Mouse (Mus musculus): Measurements from ENCODE around the gene Fkbp2. TPM values are rescaled to one million over a fixed set of nuclear protein-coding genes. Genes with fewer than 3 reads are reported as not detected.
"Not testable (repeated sequence)": the region's sequence is repeated elsewhere in the genome, so short reads cannot be mapped to it uniquely, and the experiment has no call there.

Gene Fkbp2
- total and polyA plus RNA-seq, 2 experiments from 2014 or later: 8.3 to 169 TPM

DNA sequence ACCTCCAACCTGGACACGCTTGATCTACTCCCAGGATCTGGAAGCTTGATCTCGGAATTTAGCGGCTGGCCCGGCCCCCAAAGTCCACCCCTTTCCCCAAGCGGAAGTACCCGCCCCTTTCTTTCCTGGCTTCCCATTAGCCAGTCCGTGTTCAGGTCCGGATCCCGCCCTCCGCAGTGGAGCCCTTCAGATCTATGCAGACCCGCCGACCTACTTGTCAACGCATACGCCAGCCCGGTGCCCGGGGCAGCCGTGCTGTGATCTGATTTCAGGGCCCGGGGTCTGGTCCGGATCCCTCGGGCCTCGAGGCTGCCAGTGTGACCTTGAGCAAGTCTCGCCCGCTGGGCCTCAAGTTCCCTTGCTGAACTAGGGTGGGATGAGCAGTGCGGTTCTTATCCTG lies 15.7 kb upstream of the Fkbp2 start, which contains the start of the genes Nudt22 and Trpt1:
Nudt22 (minus strand) TSS at position 112 of the 400 bp plus-strand sequence.
Trpt1 (plus strand) TSS at position 126 of the 400 bp plus-strand sequence.
- WGBS: 1% methylated on average over 24 of the region's 24 CpGs
- H3K4me1 ChIP-seq (ENCODE audit: insufficient read depth, low read length): peaks cover 18% of the 10 kb centered on the region
- ATAC-seq: peak; percentile 77

DNA sequence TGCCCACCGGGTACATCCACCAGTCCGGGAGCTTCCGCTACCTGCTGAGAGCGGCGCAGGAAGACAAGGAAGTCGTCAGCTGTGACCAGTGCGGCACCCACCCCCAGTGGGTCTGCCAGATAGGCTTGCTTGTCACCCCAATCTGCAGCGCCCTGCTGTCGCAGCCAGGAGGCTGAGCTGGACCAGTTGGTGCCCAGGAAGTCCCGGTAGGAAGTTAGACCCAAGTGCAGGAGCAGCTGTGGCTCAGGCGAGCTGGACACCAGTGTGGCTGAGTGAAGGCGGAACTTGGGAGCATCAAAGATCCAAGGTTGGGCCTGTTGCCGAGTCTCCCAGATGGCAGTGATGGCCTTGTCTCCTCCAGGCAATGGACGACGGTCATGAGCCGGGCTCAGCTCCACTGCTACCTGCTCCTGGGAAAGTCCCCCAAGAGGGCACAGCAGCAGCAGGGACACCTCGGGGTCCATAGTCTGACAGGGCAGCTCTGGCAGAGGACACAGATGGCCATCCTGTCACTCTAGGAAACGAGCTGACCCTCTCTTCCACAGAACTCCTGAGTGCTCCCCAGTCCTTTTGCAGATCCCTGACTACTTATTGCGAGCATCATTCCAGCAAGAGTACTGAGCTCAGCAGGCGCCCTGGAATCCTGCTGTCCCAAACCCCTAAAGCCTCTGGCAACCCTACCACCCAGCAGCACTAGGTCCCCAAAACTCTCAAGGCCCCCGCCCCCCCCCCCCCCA lies 15.1 kb upstream of the Fkbp2 start:
- peak overlapping the region; percentile 63 for H3K4me3 ChIP-seq (ENCODE audit: low read length)

More for the DNA sequence above, 15.7 kb upstream of the Fkbp2 start, which contains the start of the genes Nudt22 and Trpt1:
- Histone ChIP-seq H3K9ac (replicated peaks; ENCODE audit: low read length) (peak within 1 kb of the TSS; percentile 70), H3K27ac (peak within 1 kb of the TSS; percentile 75), H3K27me3 (ENCODE audit: insufficient read depth, low read length) (no peaks in the 10 kb centered on the region), H3K36me3 (ENCODE audit: insufficient read depth, low read length) (peaks cover 4% of the 10 kb centered on the region; the same call in 1 of the 2 replicates), H3K4me3 (ENCODE audit: low read length) (peak within 1 kb of the TSS; percentile 63), H3K4me2 (ENCODE audit: low read depth, low read length) (peak within 1 kb of the TSS; percentile 91), H3K9me3 (ENCODE audit: low read length) (no peaks in the 10 kb centered on the region)
- no peak for TF ChIP-seq CTCF (IDR thresholded peaks at IDR 0.05; ENCODE audit: low read depth)
- peak; percentile 90 for DNase-seq (ENCODE audit: low spot score)

DNA sequence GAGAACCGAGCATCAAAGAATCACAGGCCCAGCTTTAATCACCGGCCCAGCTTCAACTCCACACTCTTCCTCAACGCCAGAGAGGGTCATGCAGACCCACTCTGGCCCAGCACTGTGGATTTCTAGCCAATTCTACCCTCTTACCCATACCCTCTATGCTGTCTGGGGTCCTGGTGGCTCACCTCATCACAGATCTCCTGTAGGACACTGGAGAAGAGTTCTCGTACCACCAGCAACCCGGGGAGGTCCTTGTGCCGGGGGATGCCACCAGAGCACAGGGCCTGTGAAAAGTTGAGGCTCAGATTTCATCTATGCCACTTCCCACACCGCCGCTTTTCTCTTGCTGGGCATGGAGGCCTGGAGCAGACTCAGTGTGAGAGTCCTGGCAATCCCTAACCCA lies 14.2 kb upstream of the Fkbp2 start:
- H3K27ac ChIP-seq: no peak overlapping the region
- no peak overlapping the region for H3K9ac ChIP-seq (replicated peaks; ENCODE audit: low read length)
- no peak for DNase-seq (ENCODE audit: low spot score)
- peaks cover 18% of the 10 kb centered on the region for H3K4me1 ChIP-seq (ENCODE audit: insufficient read depth, low read length)
- ATAC-seq: no peak
- no peaks in the 10 kb centered on the region for H3K9me3 ChIP-seq (ENCODE audit: low read length)
- WGBS: 82% methylated on average over 8 of the region's 8 CpGs
- H3K27me3 ChIP-seq (ENCODE audit: insufficient read depth, low read length): no peaks in the 10 kb centered on the region
- no peak for TF ChIP-seq CTCF (IDR thresholded peaks at IDR 0.05; ENCODE audit: low read depth)
- no peak overlapping the region for H3K4me2 ChIP-seq (ENCODE audit: low read depth, low read length)
- no peak overlapping the region for H3K4me3 ChIP-seq (ENCODE audit: low read length)
- H3K36me3 ChIP-seq (ENCODE audit: insufficient read depth, low read length): peaks cover 4% of the 10 kb centered on the region; the same call in 1 of the 2 replicates

More for the DNA sequence above, 15.1 kb upstream of the Fkbp2 start:
- Histone ChIP-seq H3K4me1 (ENCODE audit: insufficient read depth, low read length) (peaks cover 18% of the 10 kb centered on the region), H3K36me3 (ENCODE audit: insufficient read depth, low read length) (peaks cover 4% of the 10 kb centered on the region; the same call in 1 of the 2 replicates), H3K4me2 (ENCODE audit: low read depth, low read length) (peak overlapping the region; percentile 91), H3K27me3 (ENCODE audit: insufficient read depth, low read length) (no peaks in the 10 kb centered on the region), H3K27ac (peak overlapping the region; percentile 54; the same call in 1 of the 2 replicates), H3K9me3 (ENCODE audit: low read length) (no peaks in the 10 kb centered on the region), H3K9ac (replicated peaks; ENCODE audit: low read length) (peak overlapping the region; percentile 70)
- 0 out of 2 replicates have a peak, but pooled peaks have one; percentile 10 for TF ChIP-seq CTCF (IDR thresholded peaks at IDR 0.05; ENCODE audit: low read depth)
- DNase-seq (ENCODE audit: low spot score): peak; percentile 13
- WGBS: 50% methylated on average over 20 of the region's 21 CpGs
- no peak for ATAC-seq

DNA sequence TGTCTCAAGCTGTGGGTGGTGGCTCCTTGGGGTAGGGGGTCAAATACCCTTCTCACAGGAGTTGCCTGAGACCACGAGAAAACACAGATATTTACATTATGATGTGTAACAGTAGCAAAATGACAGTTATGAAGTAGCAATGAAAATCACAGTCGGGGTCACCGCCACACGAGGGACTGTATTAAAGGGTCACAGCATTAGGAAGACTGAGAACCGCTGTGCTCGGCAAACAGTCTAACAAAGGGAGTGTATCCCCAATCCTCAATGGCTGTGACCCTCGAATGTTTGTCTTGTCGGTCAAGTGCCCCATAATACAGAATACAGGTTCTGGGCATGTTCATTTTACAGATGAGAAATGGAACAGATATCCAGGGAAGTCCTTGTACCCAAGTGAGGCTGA lies 13.7 kb upstream of the Fkbp2 start:
- Histone ChIP-seq H3K9me3 (ENCODE audit: low read length) (no peaks in the 10 kb centered on the region), H3K4me3 (ENCODE audit: low read length) (no peak overlapping the region), H3K27me3 (ENCODE audit: insufficient read depth, low read length) (no peaks in the 10 kb centered on the region), H3K4me1 (ENCODE audit: insufficient read depth, low read length) (peaks cover 18% of the 10 kb centered on the region), H3K27ac (no peak overlapping the region), H3K36me3 (ENCODE audit: insufficient read depth, low read length) (peaks cover 1% of the 10 kb centered on the region; the same call in 1 of the 2 replicates), H3K9ac (replicated peaks; ENCODE audit: low read length) (no peak overlapping the region), H3K4me2 (ENCODE audit: low read depth, low read length) (no peak overlapping the region)
- 88% methylated on average over 8 of the region's 8 CpGs for WGBS
- TF ChIP-seq CTCF (IDR thresholded peaks at IDR 0.05; ENCODE audit: low read depth): no peak
- no peak for ATAC-seq
- no peak for DNase-seq (ENCODE audit: low spot score)

DNA sequence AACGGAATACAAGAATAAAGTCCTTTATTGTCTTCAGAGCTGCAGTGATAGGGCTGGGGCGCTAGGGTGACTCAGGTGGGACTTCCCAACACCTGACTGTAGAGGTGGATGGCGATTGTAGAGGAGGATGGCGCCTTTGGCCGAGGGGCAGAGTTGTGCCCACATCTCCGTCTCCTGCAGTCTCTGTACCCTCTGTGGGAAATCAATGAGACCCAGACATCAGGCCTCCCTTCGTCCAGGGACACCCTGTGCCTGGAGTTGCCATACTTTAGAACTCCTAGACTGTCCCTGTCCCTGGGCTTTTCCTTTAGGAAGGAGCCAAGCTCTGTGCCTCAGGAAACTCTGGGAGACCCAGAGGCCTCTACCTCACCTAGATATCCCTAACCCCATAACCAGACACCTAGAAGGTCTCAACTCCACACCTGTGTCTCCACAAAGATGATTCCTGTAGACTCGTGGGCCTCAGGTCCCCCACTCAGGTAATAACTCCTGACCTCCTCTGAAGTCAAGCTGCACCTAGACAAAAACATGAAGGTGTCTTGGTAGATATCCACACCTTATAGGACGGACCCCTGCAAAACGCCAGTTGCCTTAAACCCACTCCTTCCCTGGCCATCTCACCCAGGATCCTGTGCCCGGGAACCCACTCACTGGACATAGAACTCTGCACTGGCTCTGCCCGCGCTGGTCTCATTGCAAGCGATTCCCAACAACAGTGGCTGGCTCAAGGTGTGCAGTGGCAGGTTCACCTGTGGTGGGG lies 12.9 kb upstream of the Fkbp2 start:
- WGBS: 66% methylated on average over 14 of the region's 14 CpGs
- H3K9me3 ChIP-seq (ENCODE audit: low read length): no peaks in the 10 kb centered on the region
- peak overlapping the region; percentile 3; the same call in 1 of the 2 replicates for H3K27ac ChIP-seq
- no peaks in the 10 kb centered on the region for H3K36me3 ChIP-seq (ENCODE audit: insufficient read depth, low read length)
- no peak for DNase-seq (ENCODE audit: low spot score)
- peak overlapping the region; percentile 78 for H3K4me2 ChIP-seq (ENCODE audit: low read depth, low read length)
- H3K4me3 ChIP-seq (ENCODE audit: low read length): peak overlapping the region; percentile 54
- no peaks in the 10 kb centered on the region for H3K27me3 ChIP-seq (ENCODE audit: insufficient read depth, low read length)
- peak overlapping the region; percentile 56; the same call in 1 of the 2 replicates for H3K9ac ChIP-seq (replicated peaks; ENCODE audit: low read length)
- TF ChIP-seq CTCF (IDR thresholded peaks at IDR 0.05; ENCODE audit: low read depth): peak; percentile 20
- peaks cover 18% of the 10 kb centered on the region for H3K4me1 ChIP-seq (ENCODE audit: insufficient read depth, low read length)
- ATAC-seq: no peak

DNA sequence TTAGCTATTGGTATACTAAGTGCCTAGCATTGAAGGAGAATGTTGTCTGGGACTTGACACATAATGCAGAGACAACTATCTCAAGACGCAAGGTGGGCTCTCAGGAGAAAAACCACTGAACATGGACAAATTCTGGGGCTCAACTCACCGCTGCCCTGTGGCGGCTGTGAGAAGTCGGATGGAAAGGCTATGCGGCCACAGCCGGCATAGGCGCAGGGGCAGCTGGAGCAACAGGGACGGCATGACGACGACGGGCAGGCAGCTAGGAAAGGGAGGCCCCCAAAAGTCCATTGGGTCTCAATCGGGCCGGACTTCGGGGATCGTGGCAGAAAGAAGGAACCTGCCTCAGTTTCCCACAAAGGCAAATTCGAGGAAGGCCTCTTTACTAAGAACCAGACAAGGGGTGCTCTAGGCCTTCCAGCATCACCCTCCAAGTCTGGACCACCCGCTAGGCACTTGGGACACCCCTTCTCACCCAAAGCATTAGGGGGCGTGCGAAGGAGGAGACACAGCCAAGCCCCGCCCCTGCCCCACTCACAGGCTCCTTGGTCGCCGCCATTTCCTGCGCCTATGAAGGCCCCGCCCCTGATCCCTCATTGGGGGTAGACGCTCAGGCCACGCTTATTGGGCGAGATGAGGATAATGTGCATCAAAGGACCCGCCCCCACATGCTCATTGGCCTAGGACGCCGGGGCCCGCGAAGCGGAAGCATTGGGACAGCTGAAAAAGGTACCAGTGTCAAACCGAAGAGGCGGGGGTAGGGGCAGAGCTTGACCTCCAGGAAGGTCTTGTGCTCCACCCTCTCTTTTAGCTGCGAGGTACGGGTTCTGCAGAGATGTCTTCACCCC lies 11.9 kb upstream of the Fkbp2 start, which contains the start of gene Dnajc4:
Dnajc4 (minus strand) TSS at position 562 of the 848 bp plus-strand sequence.
- peak; percentile 28; the same call in 1 of the 2 replicates for TF ChIP-seq CTCF (IDR thresholded peaks at IDR 0.05; ENCODE audit: low read depth)
- ATAC-seq: peak; percentile 95
- Histone ChIP-seq H3K4me3 (ENCODE audit: low read length) (peak within 1 kb of the TSS; percentile 54), H3K36me3 (ENCODE audit: insufficient read depth, low read length) (no peaks in the 10 kb centered on the region), H3K27me3 (ENCODE audit: insufficient read depth, low read length) (no peaks in the 10 kb centered on the region), H3K27ac (peak within 1 kb of the TSS; percentile 49), H3K9me3 (ENCODE audit: low read length) (no peaks in the 10 kb centered on the region), H3K9ac (replicated peaks; ENCODE audit: low read length) (peak within 1 kb of the TSS; percentile 56), H3K4me1 (ENCODE audit: insufficient read depth, low read length) (peaks cover 18% of the 10 kb centered on the region), H3K4me2 (ENCODE audit: low read depth, low read length) (peak within 1 kb of the TSS; percentile 78)
- DNase-seq (ENCODE audit: low spot score): peak; percentile 97
- 1% methylated on average over 37 of the region's 37 CpGs for WGBS

DNA sequence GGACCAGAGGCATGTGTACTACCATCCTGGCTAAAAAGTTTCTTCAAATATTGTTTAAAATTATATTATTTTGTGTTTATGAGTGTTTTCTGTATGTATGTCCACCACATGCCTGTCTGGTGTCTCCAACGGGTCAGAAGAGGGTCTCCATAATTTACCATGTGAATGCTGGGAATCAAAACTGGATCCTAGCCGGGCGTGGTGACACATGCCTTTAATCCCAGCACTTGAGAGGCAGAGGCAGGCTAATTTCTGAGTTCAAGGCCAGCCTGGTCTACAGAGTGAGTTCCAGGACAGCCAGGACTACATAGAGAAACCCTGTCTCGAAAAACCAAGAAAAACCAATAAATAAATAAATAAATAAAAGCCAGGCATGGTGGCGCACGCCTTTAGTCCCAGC lies 10.9 kb upstream of the Fkbp2 start:
- H3K4me2 ChIP-seq (ENCODE audit: low read depth, low read length): not testable (repeated sequence)

More for the DNA sequence above, 10.9 kb upstream of the Fkbp2 start:
- H3K4me3 ChIP-seq (ENCODE audit: low read length); H3K9me3 ChIP-seq (ENCODE audit: low read length); H3K36me3 ChIP-seq (ENCODE audit: insufficient read depth, low read length); H3K27me3 ChIP-seq (ENCODE audit: insufficient read depth, low read length); ATAC-seq; DNase-seq (ENCODE audit: low spot score); H3K27ac ChIP-seq; H3K9ac ChIP-seq (replicated peaks; ENCODE audit: low read length): not testable (repeated sequence)
- H3K4me1 ChIP-seq (ENCODE audit: insufficient read depth, low read length): peaks cover 11% of the 10 kb centered on the region; the same call in 1 of the 2 replicates
- 92% methylated on average over 6 of the region's 6 CpGs for whole genome bisulfite sequencing
